Mouse (Mus musculus): ENCODE measurements around the gene App. TPM values are rescaled to one million over a fixed set of nuclear protein-coding genes. Genes with fewer than 3 reads are reported as not detected.
A peak's percentile ranks its signal among the peaks of the same experiment; 100 is the strongest.

Gene App
- polyA plus RNA-seq, 1 experiment from 2014 or later, result 225 TPM

- no peak overlapping the region for H3K27ac ChIP-seq (ENCODE audit: low read depth, low read length)
- H3K4me2 ChIP-seq (replicated peaks; ENCODE audit: low read depth, low read length), result no peak overlapping the region
- no peaks in the 10 kb centered on the region for H3K27me3 ChIP-seq (ENCODE audit: control insufficient read depth, insufficient read depth, low read length)
- WGBS, result 95% methylated on average over 12 of the region's 12 CpGs
- no peak for ATAC-seq (ENCODE audit: low FRiP score, low TSS enrichment)
- no peak overlapping the region for H3K9ac ChIP-seq (ENCODE audit: low read depth, low read length)
- no peaks in the 10 kb centered on the region for H3K9me3 ChIP-seq (ENCODE audit: control insufficient read depth, low read length)
- no peaks in the 10 kb centered on the region for H3K4me1 ChIP-seq (ENCODE audit: control insufficient read depth, insufficient read depth, low read length)
- peaks cover 40% of the 10 kb centered on the region for H3K36me3 ChIP-seq (ENCODE audit: control insufficient read depth, insufficient read depth, low read length)
- no peak overlapping the region for H3K4me3 ChIP-seq (ENCODE audit: low read length)
These were observed 100.9 kb downstream of the App start for GRCm38 (mm10) chr16:85072624-85073023.

GRCm38 (mm10) chr16:85071791-85072190 is 101.8 kb downstream of the App start:
- ATAC-seq (ENCODE audit: low FRiP score, low TSS enrichment), result no peak
- WGBS, result 92% methylated on average over 12 of the region's 12 CpGs

GRCm38 (mm10) chr16:85071248-85071647 is 102.3 kb downstream of the App start:
- 71% methylated on average over 1 of the region's 1 CpGs for WGBS
- ATAC-seq (ENCODE audit: low FRiP score, low TSS enrichment), result peak; percentile 78; the same call in 1 of the 2 replicates
- Histone ChIP-seq H3K4me3 (ENCODE audit: low read length) (no peak overlapping the region), H3K4me1 (ENCODE audit: control insufficient read depth, insufficient read depth, low read length) (no peaks in the 10 kb centered on the region), H3K9ac (ENCODE audit: low read depth, low read length) (no peak overlapping the region), H3K27ac (ENCODE audit: low read depth, low read length) (no peak overlapping the region), H3K9me3 (ENCODE audit: control insufficient read depth, low read length) (no peaks in the 10 kb centered on the region), H3K27me3 (ENCODE audit: control insufficient read depth, insufficient read depth, low read length) (no peaks in the 10 kb centered on the region), H3K36me3 (ENCODE audit: control insufficient read depth, insufficient read depth, low read length) (peaks cover 27% of the 10 kb centered on the region), H3K4me2 (replicated peaks; ENCODE audit: low read depth, low read length) (no peak overlapping the region)

More at GRCm38 (mm10) chr16:85071791-85072190, 101.8 kb downstream of the App start:
- Histone ChIP-seq H3K4me2 (replicated peaks; ENCODE audit: low read depth, low read length) (no peak overlapping the region), H3K27me3 (ENCODE audit: control insufficient read depth, insufficient read depth, low read length) (no peaks in the 10 kb centered on the region), H3K27ac (ENCODE audit: low read depth, low read length) (no peak overlapping the region), H3K9me3 (ENCODE audit: control insufficient read depth, low read length) (no peaks in the 10 kb centered on the region), H3K4me1 (ENCODE audit: control insufficient read depth, insufficient read depth, low read length) (no peaks in the 10 kb centered on the region), H3K4me3 (ENCODE audit: low read length) (no peak overlapping the region), H3K9ac (ENCODE audit: low read depth, low read length) (no peak overlapping the region), H3K36me3 (ENCODE audit: control insufficient read depth, insufficient read depth, low read length) (peaks cover 32% of the 10 kb centered on the region)

- Histone ChIP-seq H3K36me3 (ENCODE audit: control insufficient read depth, insufficient read depth, low read length) (peaks cover 3% of the 10 kb centered on the region; the same call in 1 of the 2 replicates), H3K9ac (ENCODE audit: low read depth, low read length) (no peak overlapping the region), H3K9me3 (ENCODE audit: control insufficient read depth, low read length) (no peaks in the 10 kb centered on the region), H3K27ac (ENCODE audit: low read depth, low read length) (no peak overlapping the region), H3K4me1 (ENCODE audit: control insufficient read depth, insufficient read depth, low read length) (no peaks in the 10 kb centered on the region), H3K4me3 (ENCODE audit: low read length) (no peak overlapping the region), H3K4me2 (replicated peaks; ENCODE audit: low read depth, low read length) (no peak overlapping the region), H3K27me3 (ENCODE audit: control insufficient read depth, insufficient read depth, low read length) (no peaks in the 10 kb centered on the region)
- WGBS, result 83% methylated on average over 13 of the region's 13 CpGs
- no peak for ATAC-seq (ENCODE audit: low FRiP score, low TSS enrichment)
These were observed 106.2 kb downstream of the App start for GRCm38 (mm10) chr16:85067254-85067893.

GRCm38 (mm10) chr16:85066227-85066626 is 107.3 kb downstream of the App start:
- H3K9ac ChIP-seq (ENCODE audit: low read depth, low read length), result no peak overlapping the region
- WGBS, result 83% methylated on average over 11 of the region's 11 CpGs
- no peak overlapping the region for H3K4me3 ChIP-seq (ENCODE audit: low read length)
- no peaks in the 10 kb centered on the region; the same call in 1 of the 2 replicates for H3K36me3 ChIP-seq (ENCODE audit: control insufficient read depth, insufficient read depth, low read length)
- ATAC-seq (ENCODE audit: low FRiP score, low TSS enrichment), result no peak
- no peak overlapping the region for H3K27ac ChIP-seq (ENCODE audit: low read depth, low read length)
- H3K4me1 ChIP-seq (ENCODE audit: control insufficient read depth, insufficient read depth, low read length), result no peaks in the 10 kb centered on the region
- H3K9me3 ChIP-seq (ENCODE audit: control insufficient read depth, low read length), result no peaks in the 10 kb centered on the region
- H3K4me2 ChIP-seq (replicated peaks; ENCODE audit: low read depth, low read length), result no peak overlapping the region
- no peaks in the 10 kb centered on the region for H3K27me3 ChIP-seq (ENCODE audit: control insufficient read depth, insufficient read depth, low read length)

- no peak for ATAC-seq (ENCODE audit: low FRiP score, low TSS enrichment)
- Histone ChIP-seq H3K4me1 (ENCODE audit: control insufficient read depth, insufficient read depth, low read length) (no peaks in the 10 kb centered on the region), H3K9me3 (ENCODE audit: control insufficient read depth, low read length) (no peaks in the 10 kb centered on the region), H3K27me3 (ENCODE audit: control insufficient read depth, insufficient read depth, low read length) (no peaks in the 10 kb centered on the region), H3K4me3 (ENCODE audit: low read length) (no peak overlapping the region), H3K9ac (ENCODE audit: low read depth, low read length) (no peak overlapping the region), H3K27ac (ENCODE audit: low read depth, low read length) (no peak overlapping the region), H3K4me2 (replicated peaks; ENCODE audit: low read depth, low read length) (no peak overlapping the region), H3K36me3 (ENCODE audit: control insufficient read depth, insufficient read depth, low read length) (no peaks in the 10 kb centered on the region; the same call in 1 of the 2 replicates)
- 86% methylated on average over 5 of the region's 6 CpGs for WGBS
These were observed 108.8 kb downstream of the App start for GRCm38 (mm10) chr16:85064800-85065199.

GRCm38 (mm10) chr16:85062732-85063131 is 110.8 kb downstream of the App start:
- Histone ChIP-seq H3K9me3 (ENCODE audit: control insufficient read depth, low read length) (no peaks in the 10 kb centered on the region), H3K27ac (ENCODE audit: low read depth, low read length) (0 out of 2 replicates have a peak overlapping the region, but pooled peaks have one; percentile 17), H3K4me3 (ENCODE audit: low read length) (no peak overlapping the region), H3K4me2 (replicated peaks; ENCODE audit: low read depth, low read length) (no peak overlapping the region), H3K9ac (ENCODE audit: low read depth, low read length) (no peak overlapping the region), H3K4me1 (ENCODE audit: control insufficient read depth, insufficient read depth, low read length) (peaks cover 3% of the 10 kb centered on the region), H3K36me3 (ENCODE audit: control insufficient read depth, insufficient read depth, low read length) (no peaks in the 10 kb centered on the region; the same call in 1 of the 2 replicates), H3K27me3 (ENCODE audit: control insufficient read depth, insufficient read depth, low read length) (no peaks in the 10 kb centered on the region)
- ATAC-seq (ENCODE audit: low FRiP score, low TSS enrichment), result peak; percentile 44; the same call in 1 of the 2 replicates
- WGBS, result 61% methylated on average over 3 of the region's 3 CpGs

GRCm38 (mm10) chr16:85061725-85062124 is 111.8 kb downstream of the App start:
- H3K36me3 ChIP-seq (ENCODE audit: control insufficient read depth, insufficient read depth, low read length), result peaks cover 5% of the 10 kb centered on the region; the same call in 1 of the 2 replicates
- H3K4me1 ChIP-seq (ENCODE audit: control insufficient read depth, insufficient read depth, low read length), result peaks cover 3% of the 10 kb centered on the region
- 90% methylated on average over 4 of the region's 4 CpGs for WGBS
- no peaks in the 10 kb centered on the region for H3K27me3 ChIP-seq (ENCODE audit: control insufficient read depth, insufficient read depth, low read length)
- no peak for ATAC-seq (ENCODE audit: low FRiP score, low TSS enrichment)
- no peaks in the 10 kb centered on the region for H3K9me3 ChIP-seq (ENCODE audit: control insufficient read depth, low read length)
- no peak overlapping the region for H3K27ac ChIP-seq (ENCODE audit: low read depth, low read length)
- no peak overlapping the region for H3K4me3 ChIP-seq (ENCODE audit: low read length)
- H3K4me2 ChIP-seq (replicated peaks; ENCODE audit: low read depth, low read length), result no peak overlapping the region
- H3K9ac ChIP-seq (ENCODE audit: low read depth, low read length), result no peak overlapping the region

- Histone ChIP-seq H3K27ac (ENCODE audit: low read depth, low read length) (no peak overlapping the region), H3K4me3 (ENCODE audit: low read length) (no peak overlapping the region), H3K9me3 (ENCODE audit: control insufficient read depth, low read length) (no peaks in the 10 kb centered on the region), H3K9ac (ENCODE audit: low read depth, low read length) (no peak overlapping the region), H3K4me1 (ENCODE audit: control insufficient read depth, insufficient read depth, low read length) (peaks cover 3% of the 10 kb centered on the region), H3K4me2 (replicated peaks; ENCODE audit: low read depth, low read length) (no peak overlapping the region), H3K27me3 (ENCODE audit: control insufficient read depth, insufficient read depth, low read length) (no peaks in the 10 kb centered on the region), H3K36me3 (ENCODE audit: control insufficient read depth, insufficient read depth, low read length) (peaks cover 24% of the 10 kb centered on the region)
- 68% methylated on average over 5 of the region's 5 CpGs for WGBS
- ATAC-seq (ENCODE audit: low FRiP score, low TSS enrichment), result no peak
These were observed 115.4 kb downstream of the App start for GRCm38 (mm10) chr16:85058138-85058537.
